Mouse (Mus musculus) lung, adult 2 months (tissue): ENCODE measurements around the gene Snd1.

Experiments used
- CTCF ChIP-seq: fragments of 200-500 bp; IDR thresholded peaks from 2 replicates; pipeline ENCODE4 v1.5.1; 2011; ENCODE audit warnings: mild to moderate bottlenecking, low read length, control low read depth; ENCODE audit not compliant: insufficient read depth
- POLR2A ChIP-seq: fragments of 200-500 bp; IDR thresholded peaks from 2 replicates; pipeline ENCODE4 v1.6.1; 2011; ENCODE audit warnings: low read depth, mild to moderate bottlenecking, control low read depth, low read length, borderline replicate concordance; ENCODE audit errors: extremely low read depth

DNA sequence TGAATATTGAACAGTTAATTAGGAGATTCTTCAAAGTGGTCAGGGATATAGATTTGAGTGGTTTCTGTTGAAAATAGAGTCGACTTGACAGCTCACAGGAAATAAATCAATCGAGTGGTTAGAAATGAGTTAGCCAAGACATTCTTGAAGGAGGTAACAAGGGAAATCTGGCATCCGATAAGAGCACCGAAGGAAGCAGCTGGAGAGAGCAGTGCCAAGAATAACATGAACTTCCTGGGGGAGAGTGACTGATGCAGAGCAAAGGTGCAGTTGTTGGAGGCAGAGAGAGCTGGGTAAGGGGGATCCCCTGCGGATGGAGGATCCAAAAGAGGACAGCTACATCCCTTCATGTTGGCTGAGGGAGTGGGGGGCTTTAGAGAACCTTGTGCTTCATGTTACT is 22.9 kb downstream of the Snd1 start:
- TF ChIP-seq POLR2A (no peak), CTCF (no peak)
